Mouse (Mus musculus): ENCODE results near the gene Mapkbp1. TPM values are rescaled to one million over a fixed set of nuclear protein-coding genes. Genes with fewer than 3 reads are reported as not detected.

The Mapkbp1 gene
- 0.69 and 0.73 TPM in 2 replicates for polyA plus RNA-seq (2015; fragmentation: Nextera tagmentation; extraction: Ambion mirVana)

GRCm38 (mm10) chr2:119972537-119972879 lies at the start of gene Mapkbp1:
Gene Mapkbp1, plus strand, starts transcription at chr2:119972699.

DNA sequence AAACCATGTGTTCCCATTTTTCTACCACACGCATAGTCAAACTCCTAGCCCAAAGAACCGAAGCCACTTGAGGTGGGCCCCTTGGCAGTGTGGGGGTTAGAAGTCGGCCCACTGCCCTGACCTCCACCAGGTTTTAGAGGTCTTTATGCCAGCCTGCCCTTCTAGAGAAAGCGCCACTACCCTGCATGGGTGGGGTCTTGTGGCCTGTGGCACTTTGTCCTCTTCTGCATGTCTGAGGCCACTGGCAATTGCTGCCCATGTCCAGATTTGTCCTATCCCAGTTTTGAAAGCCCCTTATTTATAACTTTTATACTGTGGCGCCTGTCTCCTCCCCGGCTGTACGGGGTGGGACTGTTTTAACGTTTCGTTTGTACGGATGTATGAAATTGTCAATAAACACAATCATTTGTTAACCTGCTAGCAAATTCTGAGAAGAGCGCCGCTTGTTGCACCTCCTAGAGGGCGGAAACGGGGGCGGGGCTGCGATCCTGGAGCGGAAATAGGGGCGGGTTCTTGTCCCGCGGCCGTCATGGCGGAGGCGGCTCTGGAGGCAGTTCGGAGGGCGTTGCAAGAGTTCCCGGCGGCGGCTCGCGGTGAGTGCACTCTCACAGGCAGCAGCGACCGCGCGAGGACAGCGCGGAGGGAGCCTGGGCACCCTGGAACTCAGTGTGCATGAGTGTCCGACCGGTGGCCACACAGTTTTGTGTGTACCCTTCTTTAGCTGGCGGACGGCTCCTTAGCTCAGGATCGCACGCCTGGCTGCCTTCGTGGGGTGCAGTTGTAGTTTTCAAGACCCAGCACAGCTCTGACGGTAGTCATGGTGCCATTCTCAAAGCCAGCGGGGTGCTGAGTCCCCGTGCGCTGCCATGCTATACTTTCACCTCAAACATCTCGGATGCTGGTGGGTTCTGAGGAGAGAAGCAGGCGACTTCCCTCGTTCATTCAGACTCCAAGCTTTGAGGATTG lies 54.8 kb downstream of the Mapkbp1 start, which contains the start of the genes Jmjd7 and Gm28042:
Gene Jmjd7 (plus strand): TSS at position 500 of the 966 bp plus-strand sequence.
Gene Gm28042 (plus strand): TSS at position 510 of the 966 bp plus-strand sequence.

DNA sequence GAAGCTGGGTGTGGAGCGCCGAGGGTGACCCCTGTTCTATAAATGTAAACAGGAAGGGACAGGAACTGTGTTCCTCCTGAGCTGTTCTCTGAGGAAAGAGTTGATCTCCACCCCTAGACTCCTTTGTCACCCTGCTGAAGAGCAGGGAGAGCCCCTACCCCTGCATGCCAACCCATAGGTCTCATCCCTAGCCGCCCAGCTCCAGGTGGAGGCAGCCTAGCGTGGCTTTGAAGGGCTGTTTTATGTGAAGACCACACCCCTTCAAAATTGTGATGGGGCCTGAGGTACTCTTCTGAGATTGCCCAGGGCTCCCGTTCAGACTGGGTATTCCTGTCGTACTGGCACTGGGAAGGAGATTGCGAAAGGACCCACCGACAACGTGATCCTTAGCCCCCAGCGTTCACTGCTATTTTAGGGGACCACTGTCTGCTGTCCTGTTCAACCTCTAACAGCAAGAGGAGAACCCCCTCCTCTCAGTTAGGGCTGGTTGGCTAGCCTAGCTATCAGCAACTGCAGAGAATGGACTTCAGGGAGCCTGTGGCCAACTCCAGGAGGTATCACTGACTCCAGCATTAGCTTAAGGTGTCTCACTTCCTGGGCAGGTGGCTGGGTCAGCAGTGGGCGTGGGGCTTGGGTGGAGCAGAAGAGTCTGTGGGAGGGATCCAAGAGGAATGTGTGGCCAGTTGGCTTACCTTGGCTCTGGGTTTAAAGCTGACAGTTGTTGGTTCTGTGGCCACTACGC lies 60.4 kb downstream of the Mapkbp1 start, which contains the start of gene Pla2g4b:
Gene Pla2g4b (plus strand): TSS at position 692 of the 742 bp plus-strand sequence.

Other genes starting within 250 kb of the Mapkbp1 start
- gene Itpka, start 230.4 kb upstream of the Mapkbp1 start, polyA plus RNA-seq (2015; fragmentation: Nextera tagmentation; extraction: Ambion mirVana) = 0.13 and 0.18 TPM in 2 replicates
- gene Ltk, start 212.3 kb upstream of the Mapkbp1 start, polyA plus RNA-seq (2015; fragmentation: Nextera tagmentation; extraction: Ambion mirVana) = 0.11 TPM in 1 of 2 replicates, not detected in the other
- 8.4 and 11.4 TPM in 2 replicates for gene Rpap1, start 185.2 kb upstream of the Mapkbp1 start, polyA plus RNA-seq (2015; fragmentation: Nextera tagmentation; extraction: Ambion mirVana)
- 3.5 and 4.8 TPM in 2 replicates for gene Tyro3, start 175.0 kb upstream of the Mapkbp1 start, polyA plus RNA-seq (2015; fragmentation: Nextera tagmentation; extraction: Ambion mirVana)
- 11.9 and 13.2 TPM in 2 replicates for gene Mga, start 75.5 kb upstream of the Mapkbp1 start, polyA plus RNA-seq (2015; fragmentation: Nextera tagmentation; extraction: Ambion mirVana)
- 10.8 and 11.7 TPM in 2 replicates for gene Jmjd7, start 54.8 kb downstream of the Mapkbp1 start, polyA plus RNA-seq (2015; fragmentation: Nextera tagmentation; extraction: Ambion mirVana)
- 0.29 and 0.42 TPM in 2 replicates for gene Gm28042, start 54.8 kb downstream of the Mapkbp1 start, polyA plus RNA-seq (2015; fragmentation: Nextera tagmentation; extraction: Ambion mirVana)
- 0.04 and 0.44 TPM in 2 replicates for gene Pla2g4b, start 60.7 kb downstream of the Mapkbp1 start, polyA plus RNA-seq (2015; fragmentation: Nextera tagmentation; extraction: Ambion mirVana)
- 32.0 and 46.9 TPM in 2 replicates for gene Ehd4, start 181.9 kb downstream of the Mapkbp1 start, polyA plus RNA-seq (2015; fragmentation: Nextera tagmentation; extraction: Ambion mirVana)

All from spleen, postnatal 0 days (tissue).